Mouse (Mus musculus): ENCODE measurements around the gene Polr2b. TPM values are rescaled to one million over a fixed set of nuclear protein-coding genes. Genes with fewer than 3 reads are reported as not detected.

The Polr2b gene
- polyA plus RNA-seq, 1 experiment from 2014 or later, result 53.9 TPM

DNA sequence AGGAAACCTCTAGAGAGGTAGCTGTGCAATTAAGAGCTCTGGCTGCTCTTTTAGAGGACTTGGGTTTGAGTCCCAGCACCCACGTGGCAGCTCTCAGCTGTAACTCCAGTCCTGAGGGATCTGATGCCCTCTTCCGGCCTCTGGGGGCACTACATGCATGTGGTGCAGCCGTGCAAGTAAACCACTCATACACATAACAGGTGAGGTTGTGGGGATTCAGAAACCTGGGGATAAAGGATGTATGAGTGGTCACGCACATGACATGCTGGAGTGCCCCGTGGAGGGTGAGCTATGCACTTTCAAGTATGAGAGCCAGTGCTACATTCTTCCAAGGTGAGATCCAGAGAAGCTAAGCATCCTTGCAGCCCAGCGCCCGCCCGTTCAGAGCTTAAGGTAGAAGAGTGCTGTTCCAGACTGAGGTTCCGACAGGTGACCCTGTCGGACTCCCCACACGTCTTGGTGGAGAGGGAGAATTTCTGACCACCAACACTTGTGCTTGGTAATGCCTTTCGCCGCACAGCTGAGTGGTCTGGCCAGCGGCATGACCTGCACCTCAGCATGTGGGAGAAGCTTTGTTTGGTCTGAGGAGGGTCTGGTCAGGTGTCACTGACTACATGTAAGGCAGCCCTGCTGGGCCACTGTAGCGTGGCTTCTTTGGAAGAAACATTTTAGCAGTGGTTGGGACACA lies 40.2 kb downstream of the Polr2b start:
- H3K4me2 ChIP-seq (ENCODE audit: low read depth, low read length), result no peak overlapping the region
- H3K36me3 ChIP-seq (ENCODE audit: control insufficient read depth, insufficient read depth, low read length), result peaks cover 60% of the 10 kb centered on the region
- DNase-seq (ENCODE audit: low spot score) (no peak), ATAC-seq (ENCODE audit: low read depth) (no peak)
- H3K9ac ChIP-seq (ENCODE audit: low read depth, low read length), result no peak overlapping the region
- WGBS, result 90% methylated on average over 15 of the region's 15 CpGs
- 0 out of 2 replicates have a peak, but pooled peaks cover 5% of the 10 kb centered on the region for H3K4me1 ChIP-seq (ENCODE audit: control insufficient read depth, insufficient read depth, low read length)
- H3K4me3 ChIP-seq (ENCODE audit: low read depth, low read length), result no peak overlapping the region
- H3K27me3 ChIP-seq (replicated peaks; ENCODE audit: control insufficient read depth, insufficient read depth, low read length), result no peaks in the 10 kb centered on the region
- H3K27ac ChIP-seq (replicated peaks; ENCODE audit: low read depth, low read length), result no peak overlapping the region
- no peaks in the 10 kb centered on the region for H3K9me3 ChIP-seq (ENCODE audit: control insufficient read depth, low read length)

DNA sequence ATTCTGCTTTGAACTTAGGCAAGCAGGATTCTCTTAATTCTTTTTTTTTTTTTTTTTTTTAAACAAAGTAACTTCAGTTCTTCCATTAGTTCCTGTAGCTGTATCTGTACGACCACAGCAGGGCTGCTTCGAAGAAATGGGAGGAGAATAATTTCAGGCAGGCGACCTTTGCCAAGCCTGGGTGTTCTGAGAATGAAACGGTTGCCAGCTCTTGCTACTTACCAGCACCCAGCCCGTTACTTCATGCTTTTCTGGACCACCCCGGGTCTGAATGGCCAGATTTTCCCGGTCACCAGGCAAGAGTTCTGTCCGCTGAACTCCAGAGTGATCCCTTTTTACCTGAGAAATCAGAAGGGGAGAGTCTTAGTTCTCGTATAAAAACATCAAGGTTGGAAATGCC lies 41.7 kb downstream of the Polr2b start:
- Histone ChIP-seq H3K4me1 (ENCODE audit: control insufficient read depth, insufficient read depth, low read length) (peaks cover 13% of the 10 kb centered on the region; the same call in 1 of the 2 replicates), H3K4me2 (ENCODE audit: low read depth, low read length) (no peak overlapping the region), H3K9me3 (ENCODE audit: control insufficient read depth, low read length) (no peaks in the 10 kb centered on the region), H3K36me3 (ENCODE audit: control insufficient read depth, insufficient read depth, low read length) (peaks cover 46% of the 10 kb centered on the region), H3K4me3 (ENCODE audit: low read depth, low read length) (no peak overlapping the region), H3K27ac (replicated peaks; ENCODE audit: low read depth, low read length) (no peak overlapping the region), H3K27me3 (replicated peaks; ENCODE audit: control insufficient read depth, insufficient read depth, low read length) (no peaks in the 10 kb centered on the region), H3K9ac (ENCODE audit: low read depth, low read length) (no peak overlapping the region)
- 66% methylated on average over 9 of the region's 9 CpGs for WGBS
- no peak for ATAC-seq (ENCODE audit: low read depth)
- DNase-seq (ENCODE audit: low spot score), result no peak

DNA sequence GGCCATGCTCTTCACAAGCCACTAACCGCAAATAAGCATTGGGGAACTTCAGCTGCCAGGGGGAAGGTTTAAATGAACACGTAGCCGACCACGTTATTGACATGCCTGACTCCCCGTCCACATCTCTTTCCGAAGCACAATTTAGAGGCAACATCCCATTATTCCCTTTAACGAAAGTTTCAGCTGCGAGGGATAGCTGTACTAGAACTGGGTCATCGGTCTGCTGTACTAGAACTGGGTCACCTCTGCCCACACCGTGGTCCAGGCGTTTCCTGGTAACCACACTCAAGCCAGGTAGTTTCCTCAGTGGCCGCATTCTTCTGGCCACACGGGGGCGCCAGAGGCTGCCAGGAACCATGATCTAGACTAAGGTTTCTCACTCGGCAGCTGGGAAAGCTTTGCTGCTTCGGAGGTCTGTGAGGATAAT lies 44.4 kb downstream of the Polr2b start:
- H3K27ac ChIP-seq (replicated peaks; ENCODE audit: low read depth, low read length), result no peak overlapping the region
- peak; percentile 92 for DNase-seq (ENCODE audit: low spot score)
- no peaks in the 10 kb centered on the region for H3K9me3 ChIP-seq (ENCODE audit: control insufficient read depth, low read length)
- 0 out of 2 replicates have a peak overlapping the region, but pooled peaks have one; percentile 10 for H3K9ac ChIP-seq (ENCODE audit: low read depth, low read length)
- peaks cover 26% of the 10 kb centered on the region for H3K4me1 ChIP-seq (ENCODE audit: control insufficient read depth, insufficient read depth, low read length)
- H3K4me3 ChIP-seq (ENCODE audit: low read depth, low read length), result peak overlapping the region; percentile 17
- H3K36me3 ChIP-seq (ENCODE audit: control insufficient read depth, insufficient read depth, low read length), result peaks cover 19% of the 10 kb centered on the region
- no peaks in the 10 kb centered on the region for H3K27me3 ChIP-seq (replicated peaks; ENCODE audit: control insufficient read depth, insufficient read depth, low read length)
- ATAC-seq (ENCODE audit: low read depth), result peak; percentile 67
- 9% methylated on average over 16 of the region's 16 CpGs for WGBS
- peak overlapping the region; percentile 41 for H3K4me2 ChIP-seq (ENCODE audit: low read depth, low read length)

DNA sequence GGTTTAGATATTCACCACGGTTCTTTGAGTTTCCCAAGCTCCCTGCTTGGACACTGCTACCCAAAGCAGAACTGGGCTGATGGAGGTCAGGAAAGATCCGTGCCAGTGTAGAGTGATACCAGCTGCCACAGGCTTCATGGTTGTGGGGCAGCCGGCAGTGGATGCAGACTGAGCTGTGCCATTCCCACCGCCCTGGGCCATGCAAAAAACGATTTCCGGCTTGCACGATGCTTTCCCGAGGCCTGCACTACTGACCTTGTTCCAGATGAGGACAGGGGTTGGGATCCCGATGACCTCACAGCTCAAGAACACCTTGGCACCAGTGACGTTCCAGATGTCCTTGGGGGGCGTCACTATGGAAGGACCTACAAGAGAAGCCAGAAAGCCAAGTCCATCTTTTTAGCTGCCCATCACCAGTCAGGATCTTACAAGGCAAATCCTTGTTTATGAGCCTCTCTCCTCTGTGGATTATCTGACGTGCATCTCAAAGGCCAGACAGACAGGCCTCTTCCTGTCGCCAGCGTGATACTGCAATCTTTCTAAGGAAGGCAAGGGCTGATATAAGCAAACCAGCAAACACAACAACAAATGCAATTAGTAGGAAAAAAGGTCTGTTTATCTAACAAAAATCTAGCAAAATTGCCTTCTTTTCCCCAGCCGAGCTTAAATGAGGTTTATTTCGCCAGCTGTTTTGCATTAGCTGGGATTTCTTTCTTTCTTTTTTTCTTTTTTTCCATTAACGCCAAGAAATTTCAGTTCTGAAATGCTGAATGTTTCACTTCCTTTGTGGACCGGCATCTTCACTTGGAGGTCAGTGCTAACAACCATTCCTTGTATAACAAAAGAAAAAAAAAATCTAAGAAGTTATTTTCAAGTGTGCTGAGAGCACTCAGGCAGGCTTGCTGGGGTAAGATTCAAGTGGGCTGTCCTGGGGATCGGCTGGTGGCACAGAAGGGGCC lies 45.6 kb downstream of the Polr2b start:
- ATAC-seq (ENCODE audit: low read depth) (no peak), DNase-seq (ENCODE audit: low spot score) (peak; percentile 62)
- Histone ChIP-seq H3K27me3 (replicated peaks; ENCODE audit: control insufficient read depth, insufficient read depth, low read length) (no peaks in the 10 kb centered on the region), H3K4me3 (ENCODE audit: low read depth, low read length) (no peak overlapping the region), H3K4me2 (ENCODE audit: low read depth, low read length) (peak overlapping the region; percentile 2; the same call in 1 of the 2 replicates), H3K27ac (replicated peaks; ENCODE audit: low read depth, low read length) (peak overlapping the region; percentile 61), H3K9me3 (ENCODE audit: control insufficient read depth, low read length) (no peaks in the 10 kb centered on the region), H3K4me1 (ENCODE audit: control insufficient read depth, insufficient read depth, low read length) (peaks cover 26% of the 10 kb centered on the region), H3K36me3 (ENCODE audit: control insufficient read depth, insufficient read depth, low read length) (0 out of 2 replicates have a peak, but pooled peaks cover 8% of the 10 kb centered on the region), H3K9ac (ENCODE audit: low read depth, low read length) (0 out of 2 replicates have a peak overlapping the region, but pooled peaks have one; percentile 10)
- whole genome bisulfite sequencing, result 46% methylated on average over 17 of the region's 19 CpGs

DNA sequence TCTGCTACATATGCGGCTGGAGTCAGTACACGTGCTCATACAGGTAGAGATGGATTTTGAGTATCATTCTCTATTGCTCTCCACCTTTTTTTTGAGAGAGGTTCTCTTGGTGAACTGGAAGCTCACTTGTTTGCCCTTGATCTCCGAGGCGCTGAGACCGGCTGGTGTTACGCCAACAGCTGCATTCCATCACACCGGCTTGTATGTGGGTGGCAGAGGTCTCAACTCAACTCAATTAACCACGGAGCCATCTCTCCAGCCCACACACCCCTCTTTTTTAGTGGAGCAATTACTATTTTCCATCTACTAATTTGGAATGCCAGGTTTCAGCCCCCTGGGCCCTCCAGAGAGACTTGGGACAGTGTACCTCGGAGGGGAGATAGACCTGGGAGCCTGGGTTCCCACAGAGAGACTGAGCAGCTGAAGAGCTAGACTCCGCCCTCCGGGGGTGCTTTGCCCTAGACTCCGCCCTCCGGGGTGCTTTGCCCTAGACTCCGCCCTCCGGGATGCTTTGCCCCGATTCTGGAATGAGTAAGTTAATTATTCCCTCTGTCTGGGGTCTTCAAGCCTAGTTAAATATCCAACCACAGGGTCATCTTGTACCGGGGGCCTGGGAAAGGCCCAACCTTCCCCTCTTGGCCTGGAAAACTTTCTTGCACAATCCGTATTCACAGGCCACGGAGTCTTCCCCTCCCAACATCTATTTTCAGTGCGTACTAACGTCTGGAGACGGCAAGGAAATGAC lies 47.6 kb downstream of the Polr2b start:
- peak; percentile 76 for ATAC-seq (ENCODE audit: low read depth)
- peak overlapping the region; percentile 39 for H3K9ac ChIP-seq (ENCODE audit: low read depth, low read length)

DNA sequence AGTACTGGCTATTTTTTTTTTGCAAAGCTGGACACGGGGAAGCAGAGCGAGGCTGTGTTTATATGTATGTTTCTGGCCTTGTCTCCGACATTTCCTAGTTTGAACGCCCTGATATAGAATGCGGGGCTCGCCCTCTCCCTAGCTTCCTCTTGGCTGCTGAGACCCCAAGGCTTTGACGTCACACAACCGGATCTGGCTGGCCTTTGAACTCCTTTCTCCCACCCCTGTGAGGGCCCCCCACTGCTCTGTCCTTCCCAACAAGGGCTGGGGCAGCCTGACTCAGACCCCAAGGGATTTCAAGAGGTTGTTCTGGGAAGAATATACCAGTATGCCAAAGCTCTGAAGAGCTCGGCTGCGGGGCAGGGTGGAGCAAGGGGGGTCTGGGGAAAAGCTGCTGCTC lies 48.4 kb downstream of the Polr2b start:
- WGBS, result 2% methylated on average over 10 of the region's 10 CpGs
- peak overlapping the region; percentile 39 for H3K9ac ChIP-seq (ENCODE audit: low read depth, low read length)
- DNase-seq (ENCODE audit: low spot score) (peak; percentile 82), ATAC-seq (ENCODE audit: low read depth) (peak; percentile 42)
- H3K27me3 ChIP-seq (replicated peaks; ENCODE audit: control insufficient read depth, insufficient read depth, low read length), result no peaks in the 10 kb centered on the region
- H3K4me3 ChIP-seq (ENCODE audit: low read depth, low read length), result peak overlapping the region; percentile 36
- H3K9me3 ChIP-seq (ENCODE audit: control insufficient read depth, low read length), result no peaks in the 10 kb centered on the region
- peak overlapping the region; percentile 59; the same call in 1 of the 2 replicates for H3K27ac ChIP-seq (replicated peaks; ENCODE audit: low read depth, low read length)
- no peaks in the 10 kb centered on the region for H3K36me3 ChIP-seq (ENCODE audit: control insufficient read depth, insufficient read depth, low read length)
- H3K4me1 ChIP-seq (ENCODE audit: control insufficient read depth, insufficient read depth, low read length), result peaks cover 26% of the 10 kb centered on the region
- peak overlapping the region; percentile 55 for H3K4me2 ChIP-seq (ENCODE audit: low read depth, low read length)

More for the DNA sequence above, 47.6 kb downstream of the Polr2b start:
- no peaks in the 10 kb centered on the region for H3K27me3 ChIP-seq (replicated peaks; ENCODE audit: control insufficient read depth, insufficient read depth, low read length)
- no peaks in the 10 kb centered on the region for H3K9me3 ChIP-seq (ENCODE audit: control insufficient read depth, low read length)
- 19% methylated on average over 22 of the region's 22 CpGs for WGBS
- H3K27ac ChIP-seq (replicated peaks; ENCODE audit: low read depth, low read length), result peak overlapping the region; percentile 59; the same call in 1 of the 2 replicates
- peak overlapping the region; percentile 36 for H3K4me3 ChIP-seq (ENCODE audit: low read depth, low read length)
- peak overlapping the region; percentile 55 for H3K4me2 ChIP-seq (ENCODE audit: low read depth, low read length)
- peaks cover 26% of the 10 kb centered on the region for H3K4me1 ChIP-seq (ENCODE audit: control insufficient read depth, insufficient read depth, low read length)
- H3K36me3 ChIP-seq (ENCODE audit: control insufficient read depth, insufficient read depth, low read length), result no peaks in the 10 kb centered on the region
- peak; percentile 79 for DNase-seq (ENCODE audit: low spot score)

DNA sequence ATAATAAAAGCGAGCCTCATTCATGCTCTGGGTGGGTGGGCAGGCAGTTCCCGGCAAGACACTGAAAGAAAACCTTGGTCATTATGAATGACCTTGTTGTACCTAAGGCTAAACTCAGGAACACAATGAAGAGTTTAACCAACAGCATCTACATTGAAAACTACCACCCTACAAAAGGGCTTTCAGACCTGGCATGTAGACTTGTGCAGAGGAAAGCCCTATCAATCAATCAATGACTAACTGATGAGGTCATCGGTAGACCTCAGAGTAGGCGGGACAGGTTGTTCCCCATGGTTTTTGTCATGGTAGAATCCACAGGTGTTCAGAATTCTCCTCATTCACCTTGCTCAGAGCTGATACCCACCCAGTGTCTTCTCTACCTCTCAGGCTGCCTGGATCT lies 50.0 kb downstream of the Polr2b start:
- Histone ChIP-seq H3K27ac (replicated peaks; ENCODE audit: low read depth, low read length) (no peak overlapping the region), H3K9ac (ENCODE audit: low read depth, low read length) (no peak overlapping the region), H3K4me1 (ENCODE audit: control insufficient read depth, insufficient read depth, low read length) (peaks cover 30% of the 10 kb centered on the region), H3K9me3 (ENCODE audit: control insufficient read depth, low read length) (no peaks in the 10 kb centered on the region), H3K4me3 (ENCODE audit: low read depth, low read length) (no peak overlapping the region), H3K27me3 (replicated peaks; ENCODE audit: control insufficient read depth, insufficient read depth, low read length) (no peaks in the 10 kb centered on the region), H3K4me2 (ENCODE audit: low read depth, low read length) (no peak overlapping the region), H3K36me3 (ENCODE audit: control insufficient read depth, insufficient read depth, low read length) (no peaks in the 10 kb centered on the region)
- 89% methylated on average over 4 of the region's 4 CpGs for WGBS
- ATAC-seq (ENCODE audit: low read depth) (no peak), DNase-seq (ENCODE audit: low spot score) (no peak)

DNA sequence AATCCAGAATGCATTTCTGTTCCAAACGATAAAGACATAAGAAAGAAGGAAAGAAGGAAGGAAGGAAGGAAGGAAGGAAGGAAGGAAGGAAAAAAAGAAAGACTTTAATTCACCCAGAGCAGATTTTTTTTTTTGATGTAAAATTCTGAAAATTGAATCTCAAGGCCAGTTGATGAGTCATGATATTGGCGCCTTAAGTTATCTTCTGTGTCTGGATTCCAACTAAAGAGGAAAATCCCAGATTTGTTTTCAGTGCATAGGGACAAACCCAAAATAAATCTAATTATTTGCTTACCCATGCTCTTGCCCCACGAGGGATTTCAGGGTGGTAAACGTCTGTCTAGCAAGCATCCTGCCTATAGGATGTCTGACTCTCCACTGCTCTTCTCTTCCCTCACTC lies 51.1 kb downstream of the Polr2b start:
- no peaks in the 10 kb centered on the region for H3K27me3 ChIP-seq (replicated peaks; ENCODE audit: control insufficient read depth, insufficient read depth, low read length)
- ATAC-seq (ENCODE audit: low read depth), result no peak
- H3K4me1 ChIP-seq (ENCODE audit: control insufficient read depth, insufficient read depth, low read length), result peaks cover 20% of the 10 kb centered on the region
- H3K4me2 ChIP-seq (ENCODE audit: low read depth, low read length), result no peak overlapping the region
- H3K4me3 ChIP-seq (ENCODE audit: low read depth, low read length), result no peak overlapping the region
- no peaks in the 10 kb centered on the region for H3K36me3 ChIP-seq (ENCODE audit: control insufficient read depth, insufficient read depth, low read length)
- H3K27ac ChIP-seq (replicated peaks; ENCODE audit: low read depth, low read length), result no peak overlapping the region
- 74% methylated on average over 4 of the region's 4 CpGs for WGBS
- no peak for DNase-seq (ENCODE audit: low spot score)
- H3K9me3 ChIP-seq (ENCODE audit: control insufficient read depth, low read length), result no peaks in the 10 kb centered on the region
- H3K9ac ChIP-seq (ENCODE audit: low read depth, low read length), result no peak overlapping the region
